10 mouse cellular contexts compared by ENCODE assay signal in genomic region chr1:189675421-189675820, GRCm38 (mm10). TPM values are rescaled to one million over a fixed set of nuclear protein-coding genes. Genes with fewer than 3 reads are reported as not detected.
A peak's percentile ranks its signal among the peaks of the same experiment; 100 is the strongest.
DNase-seq lines count a peak whose midpoint lies in the region; ATAC-seq lines count a peak whose summit lies in the region.
"Had no signal": no experiment of that assay in that cellular context is flagged by ENCODE, and none has a peak within 500 bp of the region (broad histone marks: within the 10 kb centered on the region; RNA-seq: fewer than 3 reads in every experiment).

No protein-coding gene starts in this region.

- DNase-seq in heart, adult 8-10 months (ENCODE audit: low spot score) = peak; percentile 51
- DNase-seq in testis, postnatal 10 days (ENCODE audit: low spot score) = peak; percentile 69
- DNase-seq in testis, postnatal 14 days (ENCODE audit: low spot score) = no peak
- DNase-seq in cerebellum, postnatal 14 days = peak; percentile 74 to 86
- DNase-seq in liver, embryonic 11.5 days (ENCODE audit: low spot score) = no peak
- no peak for DNase-seq in neural tube, embryonic 10.5 days (ENCODE audit: extremely low spot score, low spot score)

- no peak overlapping the region for H3K27ac ChIP-seq in heart, embryonic 12.5 days (ENCODE audit: poor library complexity, severe bottlenecking)
- H3K27ac ChIP-seq in liver, embryonic 11.5 days (ENCODE audit: low read depth, low read length) = no peak overlapping the region
- H3K27ac ChIP-seq in forebrain, embryonic 15.5 days (replicated peaks) = no peak overlapping the region
- H3K27ac ChIP-seq: hindbrain, embryonic 15.5 days; midbrain, embryonic 12.5 days had no signal

- 94% methylated on average over 1 of the region's 1 CpGs for WGBS in heart, embryonic 12.5 days
- 88% methylated on average over 1 of the region's 1 CpGs for WGBS in liver, embryonic 11.5 days
- 90% methylated on average over 1 of the region's 1 CpGs for WGBS in forebrain, embryonic 15.5 days

- H3K27me3 ChIP-seq in heart, embryonic 12.5 days (replicated peaks) = no peaks in the 10 kb centered on the region
- H3K27me3 ChIP-seq in liver, embryonic 11.5 days (replicated peaks; ENCODE audit: control insufficient read depth, insufficient read depth, low read length) = no peaks in the 10 kb centered on the region
- no peaks in the 10 kb centered on the region for H3K27me3 ChIP-seq in forebrain, embryonic 15.5 days
- H3K27me3 ChIP-seq: hindbrain, embryonic 15.5 days; midbrain, embryonic 12.5 days had no signal

- H3K36me3 ChIP-seq in heart, embryonic 12.5 days = peaks cover 65% of the 10 kb centered on the region
- peaks cover 36% of the 10 kb centered on the region for H3K36me3 ChIP-seq in liver, embryonic 11.5 days (ENCODE audit: control insufficient read depth, insufficient read depth, low read length)
- peaks cover 14% of the 10 kb centered on the region; the same call in 1 of the 2 replicates for H3K36me3 ChIP-seq in forebrain, embryonic 15.5 days
- H3K36me3 ChIP-seq: hindbrain, embryonic 15.5 days had no signal

- no peak for ATAC-seq in heart, embryonic 12.5 days (ENCODE audit: insufficient number of reproducible peaks, low FRiP score)
- 0 out of 2 replicates have a peak, but pooled peaks have one; percentile 26 for ATAC-seq in liver, embryonic 11.5 days (replicated peaks; ENCODE audit: low FRiP score)
- ATAC-seq in forebrain, embryonic 15.5 days (replicated peaks) = no peak

- H3K9me3 ChIP-seq in heart, embryonic 12.5 days (replicated peaks) = no peaks in the 10 kb centered on the region
- no peaks in the 10 kb centered on the region for H3K9me3 ChIP-seq in liver, embryonic 11.5 days (ENCODE audit: control insufficient read depth, low read length)
- no peaks in the 10 kb centered on the region for H3K9me3 ChIP-seq in forebrain, embryonic 15.5 days
- H3K9me3 ChIP-seq: hindbrain, embryonic 15.5 days; midbrain, embryonic 12.5 days had no signal

- H3K4me2 ChIP-seq in heart, embryonic 12.5 days = no peak overlapping the region
- no peak overlapping the region for H3K4me2 ChIP-seq in liver, embryonic 11.5 days
- H3K4me2 ChIP-seq in forebrain, embryonic 15.5 days (replicated peaks) = no peak overlapping the region
- H3K4me2 ChIP-seq: hindbrain, embryonic 15.5 days; midbrain, embryonic 12.5 days had no signal

- no peak overlapping the region for H3K9ac ChIP-seq in heart, embryonic 12.5 days
- H3K9ac ChIP-seq in liver, embryonic 11.5 days (ENCODE audit: low read depth, low read length) = no peak overlapping the region
- no peak overlapping the region for H3K9ac ChIP-seq in forebrain, embryonic 15.5 days (replicated peaks)
- H3K9ac ChIP-seq: hindbrain, embryonic 15.5 days; midbrain, embryonic 12.5 days had no signal

- H3K4me3 ChIP-seq in heart, embryonic 12.5 days = no peak overlapping the region
- H3K4me3 ChIP-seq in liver, embryonic 11.5 days (ENCODE audit: low read depth, low read length) = no peak overlapping the region
- no peak overlapping the region for H3K4me3 ChIP-seq in forebrain, embryonic 15.5 days
- H3K4me3 ChIP-seq: hindbrain, embryonic 15.5 days; midbrain, embryonic 12.5 days had no signal

- H3K4me1 ChIP-seq in heart, embryonic 12.5 days (replicated peaks) = no peaks in the 10 kb centered on the region
- no peaks in the 10 kb centered on the region for H3K4me1 ChIP-seq in liver, embryonic 11.5 days (replicated peaks; ENCODE audit: control insufficient read depth, insufficient read depth, low read length)
- H3K4me1 ChIP-seq in forebrain, embryonic 15.5 days = no peaks in the 10 kb centered on the region; the same call in 1 of the 2 replicates
- H3K4me1 ChIP-seq: hindbrain, embryonic 15.5 days; midbrain, embryonic 12.5 days had no signal

RNA-seq across cellular contexts. Expression of gene Cenpf, which starts 12.5 kb away (rescaled TPM):
- total RNA-seq in heart, adult 8-10 months (2022) = 10 to 100 TPM in 2 of 4 experiments, 1 to 10 TPM in 2; 3.9 to 14.9 (median 10.7) TPM
- 73.0 and 75.6 TPM in 2 replicates for polyA plus RNA-seq in heart, embryonic 12.5 days (2016; fragmentation: Nextera tagmentation; extraction: Ambion mirVana)
- 47.0 and 49.8 TPM in 2 replicates for polyA plus RNA-seq in liver, embryonic 11.5 days (2014; fragmentation: Nextera tagmentation; extraction: Ambion mirVana)
- polyA plus RNA-seq in forebrain, embryonic 15.5 days (2015; fragmentation: Nextera tagmentation; extraction: Ambion mirVana) = 56.3 and 57.7 TPM in 2 replicates

RNA-seq across cellular contexts. Expression of gene Ptpn14, which starts 52.6 kb away (rescaled TPM):
- 10 to 100 TPM; 31.2 to 35.9 (median 33.9) TPM for total RNA-seq in heart, adult 8-10 months (2022)
- 11.6 and 14.0 TPM in 2 replicates for polyA plus RNA-seq in heart, embryonic 12.5 days (2016; fragmentation: Nextera tagmentation; extraction: Ambion mirVana)
- 3.2 TPM in 2 replicates for polyA plus RNA-seq in liver, embryonic 11.5 days (2014; fragmentation: Nextera tagmentation; extraction: Ambion mirVana)
- 0.64 and 0.96 TPM in 2 replicates for polyA plus RNA-seq in forebrain, embryonic 15.5 days (2015; fragmentation: Nextera tagmentation; extraction: Ambion mirVana)

Comparison
In these comparisons a context has a peak if more than half of its experiments do, and no peak if none do; other contexts are left out.
1. DNase-seq: peak in heart, adult 8-10 months (single experiment), testis, postnatal 10 days (single experiment) and cerebellum, postnatal 14 days (2 of 2); none in testis, postnatal 14 days (single experiment), liver, embryonic 11.5 days (single experiment) and neural tube, embryonic 10.5 days (single experiment).